Mouse (Mus musculus): ENCODE results near the gene Slc12a4.
A peak's percentile ranks its signal among the peaks of the same experiment; 100 is the strongest.
"Not testable (repeated sequence)": the region's sequence is repeated elsewhere in the genome, so short reads cannot be mapped to it uniquely, and the experiment has no call there.

Gene Slc12a4

GRCm38 (mm10) chr8:105965905-105966341 lies at the start of gene Slc12a4:
Gene Slc12a4 (minus strand): TSS chr8:105966097.
- peak; percentile 67 for DNase-seq

- not testable (repeated sequence) for DNase-seq
These were observed 46.3 kb upstream of the Slc12a4 start for GRCm38 (mm10) chr8:106012203-106012602.

- DNase-seq = no peak
These were observed 45.7 kb upstream of the Slc12a4 start, which contains the start of gene Ddx28 for GRCm38 (mm10) chr8:106011643-106011986. Gene Ddx28 (minus strand): TSS chr8:106011882.

- DNase-seq = peak; percentile 93
These were observed 45.1 kb upstream of the Slc12a4 start for GRCm38 (mm10) chr8:106010748-106011642.

- peak; percentile 23 for DNase-seq
These were observed 42.0 kb upstream of the Slc12a4 start for GRCm38 (mm10) chr8:106007891-106008290.

GRCm38 (mm10) chr8:106007135-106007534 lies 41.2 kb upstream of the Slc12a4 start:
- no peak for DNase-seq

- DNase-seq = peak; percentile 12
These were observed 40.5 kb upstream of the Slc12a4 start for GRCm38 (mm10) chr8:106006413-106006812.

GRCm38 (mm10) chr8:106005875-106006274 lies 40.0 kb upstream of the Slc12a4 start, which contains the start of gene Dpep2nb:
Gene Dpep2nb (minus strand): TSS chr8:106005975.
- no peak for DNase-seq

- no peak for DNase-seq
These were observed 38.8 kb upstream of the Slc12a4 start for GRCm38 (mm10) chr8:106004538-106005207.

- DNase-seq = no peak
These were observed 36.0 kb upstream of the Slc12a4 start for GRCm38 (mm10) chr8:106001908-106002307.

- DNase-seq = peak; percentile 79
These were observed 33.1 kb upstream of the Slc12a4 start for GRCm38 (mm10) chr8:105998971-105999370.

GRCm38 (mm10) chr8:105996359-105996758 lies 30.5 kb upstream of the Slc12a4 start:
- no peak for DNase-seq

- DNase-seq = no peak
These were observed 27.3 kb upstream of the Slc12a4 start for GRCm38 (mm10) chr8:105993226-105993625.

GRCm38 (mm10) chr8:105992499-105992898 lies 26.6 kb upstream of the Slc12a4 start:
- DNase-seq = no peak

GRCm38 (mm10) chr8:105991546-105991945 lies 25.6 kb upstream of the Slc12a4 start:
- DNase-seq = no peak

- DNase-seq = peak; percentile 84
These were observed 25.0 kb upstream of the Slc12a4 start, which contains the start of gene Dus2 for GRCm38 (mm10) chr8:105990856-105991387. Gene Dus2 (plus strand): TSS chr8:105991337.

- DNase-seq = no peak
These were observed 22.6 kb upstream of the Slc12a4 start for GRCm38 (mm10) chr8:105988546-105988945.

GRCm38 (mm10) chr8:105983406-105983805 lies 17.5 kb upstream of the Slc12a4 start:
- not testable (repeated sequence) for DNase-seq

GRCm38 (mm10) chr8:105981146-105981545 lies 15.2 kb upstream of the Slc12a4 start:
- no peak for DNase-seq

- DNase-seq = no peak
These were observed 13.4 kb upstream of the Slc12a4 start, which contains the start of gene Dpep3 for GRCm38 (mm10) chr8:105979325-105979724. Gene Dpep3 (minus strand): TSS chr8:105979429.

- DNase-seq = no peak
These were observed 9.5 kb upstream of the Slc12a4 start for GRCm38 (mm10) chr8:105975363-105975762.

GRCm38 (mm10) chr8:105971019-105971720 lies 5.3 kb upstream of the Slc12a4 start:
- DNase-seq = no peak

- DNase-seq = no peak
These were observed 3.5 kb upstream of the Slc12a4 start for GRCm38 (mm10) chr8:105969367-105969766.

All from kidney, adult 9 months (tissue).